In genomic region chr5:24369767-24370166, GRCm38 (mm10) we compare ENCODE assay signal across 30 mouse cellular contexts. TPM values are rescaled to one million over a fixed set of nuclear protein-coding genes. Genes with fewer than 3 reads are reported as not detected.
"Had no signal": no experiment of that assay in that cellular context is flagged by ENCODE, and none has a peak within 500 bp of the region (broad histone marks: within the 10 kb centered on the region; RNA-seq: fewer than 3 reads in every experiment).

No protein-coding gene starts in this region.

- ATAC-seq: forebrain, embryonic 13.5 days; forebrain, embryonic 14.5 days; forebrain, embryonic 15.5 days; forebrain, embryonic 16.5 days; forebrain, postnatal 0 days had no signal

- H3K36me3 ChIP-seq: embryonic facial prominence, embryonic 10.5 days; embryonic facial prominence, embryonic 12.5 days; embryonic facial prominence, embryonic 13.5 days; embryonic facial prominence, embryonic 15.5 days; forebrain, embryonic 10.5 days; forebrain, embryonic 12.5 days; forebrain, embryonic 15.5 days had no signal

- H3K27me3 ChIP-seq: embryonic facial prominence, embryonic 12.5 days; forebrain, embryonic 13.5 days; forebrain, embryonic 15.5 days had no signal

- H3K4me1 ChIP-seq: embryonic facial prominence, embryonic 12.5 days had no signal

- H3K9ac ChIP-seq: embryonic facial prominence, embryonic 12.5 days; embryonic facial prominence, embryonic 13.5 days; embryonic facial prominence, embryonic 15.5 days; forebrain, embryonic 12.5 days; forebrain, embryonic 13.5 days; forebrain, embryonic 15.5 days; forebrain, postnatal 0 days had no signal

- DNase-seq: cerebellum, adult 2 months; cerebellum, adult 8-10 months; cerebellum, adult 9-10 months; cerebellum, adult 9-11 months; cerebellum, postnatal 10 days; cerebellum, postnatal 14 days; cerebellum, postnatal 25 days; cerebellum, postnatal 36 days; embryo, embryonic 11 days; forebrain, postnatal 0 days; gastrocnemius, adult 2 months; gastrocnemius, postnatal 10 days; gastrocnemius, postnatal 14 days; gastrocnemius, postnatal 25 days; gastrocnemius, postnatal 36 days; heart, adult 18-20 months had no signal

- H3K27ac ChIP-seq: embryonic facial prominence, embryonic 10.5 days; embryonic facial prominence, embryonic 12.5 days; embryonic facial prominence, embryonic 13.5 days; embryonic facial prominence, embryonic 15.5 days; forebrain, embryonic 10.5 days; forebrain, embryonic 12.5 days; forebrain, embryonic 13.5 days; forebrain, embryonic 15.5 days; gastrocnemius, adult 2 months had no signal

- H3K4me2 ChIP-seq: embryonic facial prominence, embryonic 12.5 days; embryonic facial prominence, embryonic 13.5 days; embryonic facial prominence, embryonic 15.5 days; forebrain, embryonic 12.5 days; forebrain, embryonic 13.5 days; forebrain, embryonic 15.5 days had no signal

- H3K4me3 ChIP-seq: embryonic facial prominence, embryonic 10.5 days; embryonic facial prominence, embryonic 12.5 days; embryonic facial prominence, embryonic 13.5 days; embryonic facial prominence, embryonic 15.5 days; erythroblast, embryonic 14.5 days; forebrain, embryonic 10.5 days; forebrain, embryonic 12.5 days; forebrain, embryonic 13.5 days; forebrain, embryonic 15.5 days; gastrocnemius, adult 2 months had no signal

- H3K9me3 ChIP-seq: embryonic facial prominence, embryonic 10.5 days; embryonic facial prominence, embryonic 12.5 days; embryonic facial prominence, embryonic 13.5 days; embryonic facial prominence, embryonic 15.5 days; forebrain, embryonic 10.5 days; forebrain, embryonic 12.5 days; forebrain, embryonic 13.5 days; forebrain, embryonic 15.5 days had no signal

RNA-seq across cellular contexts. Expression of gene Nos3, which starts 5.2 kb away (rescaled TPM):
- total RNA-seq: granulocyte monocyte progenitor cell, adult 5-6 weeks had no signal

RNA-seq across cellular contexts. Expression of gene Kcnh2, which starts 18.4 kb away (rescaled TPM):
- total RNA-seq: granulocyte monocyte progenitor cell, adult 5-6 weeks had no signal
- polyA plus RNA-seq: erythroblast, embryonic 14.5 days had no signal

RNA-seq across cellular contexts. Expression of gene Atg9b, which starts 22.2 kb away (rescaled TPM):
- total RNA-seq: gastrocnemius, postnatal 36 days had no signal

RNA-seq across cellular contexts. Expression of gene Asic3, which starts 43.4 kb away (rescaled TPM):
- total RNA-seq: common myeloid progenitor, adult 5-6 weeks; forebrain, postnatal 0 days; granulocyte monocyte progenitor cell, adult 5-6 weeks; heart, adult 18-20 months had no signal
- polyA plus RNA-seq: erythroblast, embryonic 14.5 days; forebrain, embryonic 10.5 days; forebrain, embryonic 11.5 days; forebrain, embryonic 13.5 days; forebrain, embryonic 14.5 days had no signal
